Mouse (Mus musculus) cerebellum, postnatal 25 days (tissue): Measurements from ENCODE around the gene Car15.

Experiments
- DNase-seq, 2 experiments: peaks; one replicate each; pipeline ENCODE4 v3.0.0; 2021; ENCODE audit warnings: mixed read lengths in 2 of 2

Car15 gene

DNA sequence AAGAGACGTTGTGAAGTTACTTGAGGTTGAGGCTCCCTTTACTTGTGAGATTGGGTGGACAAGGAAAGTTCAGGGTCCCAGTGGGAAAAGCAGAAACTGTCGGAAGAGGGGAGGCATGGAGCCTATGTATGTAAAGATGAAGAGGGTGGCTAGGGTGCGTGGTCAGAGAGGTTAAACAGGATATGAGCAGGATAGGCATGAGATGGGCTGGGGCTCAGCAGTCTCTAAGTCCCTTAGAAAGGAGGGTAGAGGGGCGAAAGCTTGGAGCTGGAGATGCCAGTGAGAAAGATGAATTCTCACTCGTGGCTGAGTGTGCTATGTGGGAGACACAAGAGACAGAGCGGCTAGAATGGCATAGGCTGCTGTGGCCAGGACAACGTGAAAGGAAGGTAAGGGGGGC lies 5.3 kb downstream of the Car15 start, which contains the start of gene B830017H08Rik:
Gene B830017H08Rik, plus strand, starts transcription at position 301 of the 400 bp plus-strand sequence.
- DNase-seq = no peak

DNA sequence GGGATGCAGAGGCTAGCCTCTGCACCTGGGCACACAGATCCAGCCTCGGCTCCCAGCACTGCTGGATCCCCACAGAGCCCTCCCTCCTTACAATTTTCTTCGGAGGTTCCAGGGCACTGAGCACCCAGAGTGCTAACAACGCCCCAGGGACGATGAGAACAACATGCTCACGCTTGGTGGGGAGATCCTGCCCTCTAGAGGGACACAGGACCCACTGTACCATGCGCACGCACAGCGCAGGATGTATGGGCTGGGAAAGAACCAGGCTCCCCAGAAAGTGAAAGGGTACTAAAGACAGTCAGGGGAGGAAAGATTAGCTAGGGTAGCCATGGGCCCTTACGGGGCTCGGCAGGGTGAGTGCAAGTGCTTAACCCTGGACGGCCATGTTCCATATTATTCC lies 6.4 kb downstream of the Car15 start:
- no peak for DNase-seq

GRCm38 (mm10) chr16:17830385-17831178 lies 7.6 kb downstream of the Car15 start:
- DNase-seq = no peak

- no peak for DNase-seq
These were observed 9.3 kb downstream of the Car15 start for GRCm38 (mm10) chr16:17828867-17829266.

DNA sequence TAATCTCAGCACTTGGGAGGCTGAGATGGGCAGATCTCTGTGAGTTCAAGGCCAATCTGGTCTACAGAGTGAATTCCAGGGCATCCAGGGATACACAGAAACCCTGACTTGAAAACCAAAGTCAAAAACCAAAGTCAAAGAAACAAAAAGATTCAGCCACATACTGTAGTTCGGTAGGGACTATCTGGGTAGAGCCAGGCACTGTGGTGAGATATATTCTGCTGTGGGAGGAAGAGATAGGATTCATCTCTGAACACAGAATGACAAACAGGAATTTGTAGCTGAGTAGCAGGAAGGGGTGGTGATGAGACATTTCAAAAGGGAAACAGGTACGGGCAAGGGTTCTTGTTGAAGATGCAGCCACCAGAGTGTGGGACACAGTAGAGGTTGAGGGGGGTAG lies 9.9 kb downstream of the Car15 start:
- DNase-seq = no peak

GRCm38 (mm10) chr16:17826500-17826899 lies 11.7 kb downstream of the Car15 start:
- DNase-seq = peak; percentile 71 to 76

DNA sequence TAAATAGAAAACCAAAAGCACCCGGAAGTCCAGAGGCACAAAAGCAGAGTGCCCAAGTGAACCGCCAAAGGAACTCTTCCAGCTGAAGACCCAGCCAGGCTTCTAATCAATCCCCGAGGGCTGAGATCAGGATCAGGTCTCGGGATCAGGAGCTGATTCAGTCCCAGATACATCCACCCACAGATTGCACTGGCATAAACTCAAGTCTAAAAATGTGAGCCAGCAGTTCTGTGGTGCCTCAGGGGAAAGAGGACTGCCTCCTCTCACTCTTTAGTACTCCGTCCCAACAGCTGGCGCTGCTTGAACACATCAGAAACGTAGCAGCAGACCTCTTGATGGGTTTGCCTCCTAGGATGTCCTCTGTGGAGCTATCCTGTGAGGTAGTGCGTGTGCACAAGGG lies 21.6 kb downstream of the Car15 start:
- no peak for DNase-seq

DNA sequence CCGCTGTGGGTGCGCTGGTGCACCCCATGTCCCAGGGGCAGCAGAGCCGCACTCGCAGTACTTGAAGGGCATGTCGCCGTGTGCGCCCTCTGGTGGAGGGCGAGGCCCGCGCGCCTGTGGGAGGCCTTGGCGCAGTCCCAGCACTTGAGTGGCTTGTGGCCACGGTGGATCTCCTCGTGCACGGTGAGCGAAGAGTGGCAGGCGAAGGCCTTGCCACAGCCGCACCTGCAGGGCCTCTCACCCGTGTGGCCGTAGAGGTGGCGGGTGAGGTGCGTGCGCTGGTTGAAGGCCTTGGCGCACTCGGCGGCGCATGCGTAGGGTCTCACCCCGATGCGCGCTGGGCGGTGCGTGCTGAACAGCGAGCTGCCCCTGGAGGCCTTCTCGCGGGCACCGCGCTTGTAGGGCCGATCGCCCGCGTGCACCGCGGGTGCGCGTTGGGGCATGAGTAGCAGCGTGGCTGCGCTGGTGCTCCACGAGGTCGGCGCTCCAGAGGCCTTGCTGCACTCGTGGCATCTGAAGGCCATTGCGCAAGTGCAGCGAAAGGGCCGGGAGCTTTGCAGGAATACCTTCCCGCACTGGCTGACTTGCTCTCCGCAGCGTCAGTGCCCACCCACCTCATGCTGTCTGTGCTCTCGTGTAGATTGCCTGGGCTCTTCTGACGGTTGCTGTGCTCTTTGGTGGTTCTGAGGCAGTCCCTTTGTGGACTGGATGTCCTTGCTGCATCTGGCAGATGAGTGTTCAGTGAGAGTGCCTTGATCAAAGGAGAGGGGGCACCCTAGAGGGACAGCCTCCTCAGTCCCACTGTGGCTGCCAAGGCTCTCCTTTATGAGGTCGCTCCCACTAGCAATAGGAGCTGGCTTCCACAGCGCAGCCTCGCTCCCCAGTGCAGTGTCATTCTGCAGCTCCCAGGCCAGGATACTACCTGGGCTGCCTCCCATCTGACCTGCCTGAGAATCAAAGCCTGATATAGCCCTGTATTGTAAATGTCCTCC lies 22.5 kb downstream of the Car15 start:
- DNase-seq = peak; percentile 67 to 80

DNA sequence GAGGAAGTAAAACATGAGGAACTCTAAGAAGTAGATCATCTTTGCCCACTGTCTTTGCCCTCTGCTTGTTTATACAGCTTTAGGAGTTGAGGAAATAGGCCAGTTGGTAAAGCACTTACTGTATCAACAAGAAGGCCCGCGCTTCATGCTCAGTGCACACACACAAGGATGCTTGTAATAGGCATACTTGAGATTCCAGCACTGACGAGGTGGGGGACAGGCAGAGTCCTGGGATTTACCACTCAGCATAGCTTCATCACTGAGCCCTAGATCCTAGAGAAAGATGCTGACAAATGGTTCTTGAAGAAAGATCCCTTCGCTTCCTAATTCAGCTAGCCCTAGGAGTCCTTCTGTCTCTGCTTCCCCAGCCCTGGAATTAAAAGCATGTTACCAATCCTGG lies 25.0 kb downstream of the Car15 start:
- no peak for DNase-seq

GRCm38 (mm10) chr16:17812120-17812519 lies 26.0 kb downstream of the Car15 start:
- DNase-seq = peak in 1 of 2 experiments; percentile 48

- no peak for DNase-seq
These were observed 28.5 kb downstream of the Car15 start for GRCm38 (mm10) chr16:17809711-17810110.

DNA sequence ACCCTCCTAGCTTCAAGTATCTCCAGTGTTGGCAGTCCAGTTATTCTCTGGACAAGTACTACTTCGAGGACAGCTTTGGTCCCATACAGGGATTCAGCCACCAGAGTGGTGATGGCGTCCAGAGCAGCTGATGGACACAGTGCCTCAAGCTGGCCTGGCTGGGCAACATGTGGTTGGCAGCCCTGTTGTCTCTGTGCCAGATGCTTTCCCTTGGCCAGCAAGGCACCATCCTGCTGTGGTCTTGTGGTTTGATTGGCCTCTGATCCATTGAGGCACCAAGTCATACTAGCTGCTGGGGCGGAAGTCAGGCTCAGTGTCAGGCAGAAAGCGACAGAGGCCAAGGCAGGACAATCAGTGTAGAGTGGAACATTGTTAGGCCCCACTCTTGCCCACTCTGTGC lies 29.0 kb downstream of the Car15 start:
- DNase-seq = no peak

GRCm38 (mm10) chr16:17807192-17808009 lies 30.8 kb downstream of the Car15 start:
- peak; percentile 88 to 93 for DNase-seq

DNA sequence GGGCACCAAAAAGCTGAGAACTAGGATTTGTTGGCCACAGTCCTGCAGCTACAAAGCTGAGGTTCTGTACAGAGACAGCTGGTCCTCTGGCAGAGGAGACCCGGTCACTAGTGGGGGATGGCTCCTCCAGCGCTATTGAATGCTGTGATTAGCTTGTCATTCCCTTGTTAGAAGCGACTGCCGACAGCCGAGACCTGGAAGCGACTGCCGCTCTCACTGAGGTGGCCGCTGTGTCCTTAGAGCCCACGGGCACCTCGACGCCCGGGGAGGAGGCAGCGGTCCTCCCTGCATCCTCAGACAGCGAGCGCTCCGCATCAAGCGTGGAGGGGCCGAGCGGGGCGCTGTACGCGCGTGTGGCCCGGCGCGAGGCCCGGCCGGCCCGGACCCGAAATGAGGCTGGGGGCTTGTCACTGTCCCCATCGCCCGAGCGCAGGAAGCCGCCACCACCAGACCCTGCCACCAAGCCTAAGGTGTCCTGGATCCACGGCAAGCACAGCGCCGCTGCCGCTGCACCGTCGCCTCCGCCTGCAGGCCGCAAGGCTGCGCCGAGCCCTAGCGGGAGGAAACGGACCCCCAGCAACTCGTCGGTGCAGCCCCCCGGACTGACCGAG lies 31.5 kb downstream of the Car15 start:
- peak; percentile 57 to 74 for DNase-seq

GRCm38 (mm10) chr16:17804982-17805381 lies 33.2 kb downstream of the Car15 start:
- no peak for DNase-seq

DNA sequence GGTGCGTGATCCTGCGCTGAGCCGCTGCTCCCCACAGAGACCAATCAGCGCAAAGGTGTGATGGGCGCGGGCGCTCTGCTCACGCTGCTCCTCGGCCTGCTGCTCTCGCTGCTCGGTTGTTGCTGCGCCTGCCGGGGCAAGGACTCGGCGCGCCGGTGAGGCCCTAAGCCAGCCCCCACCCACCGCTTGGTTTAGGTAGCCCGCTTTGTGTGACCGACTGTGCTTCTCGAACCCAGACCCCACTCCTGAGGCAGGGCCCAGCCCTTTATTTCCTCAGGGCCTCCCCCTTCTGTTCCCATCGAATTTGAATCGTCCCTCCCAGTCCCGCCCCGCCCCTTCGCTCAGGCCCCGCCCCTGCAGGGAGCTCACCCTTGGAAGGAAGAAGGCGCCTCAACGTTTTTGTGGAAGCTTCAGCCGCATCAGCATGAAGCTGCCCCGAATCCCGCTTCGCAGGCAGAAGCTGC lies 33.7 kb downstream of the Car15 start:
- DNase-seq = peak in 1 of 2 experiments; percentile 47

GRCm38 (mm10) chr16:17803675-17804448 lies 34.3 kb downstream of the Car15 start:
- DNase-seq = peak in 1 of 2 experiments; percentile 35

- peak; percentile 43 to 64 for DNase-seq
These were observed 35.1 kb downstream of the Car15 start for GRCm38 (mm10) chr16:17802839-17803674.

- no peak for DNase-seq
These were observed 35.7 kb downstream of the Car15 start for GRCm38 (mm10) chr16:17802456-17802838.

GRCm38 (mm10) chr16:17801777-17802455 lies 36.2 kb downstream of the Car15 start:
- DNase-seq = no peak
